Mouse (Mus musculus): ENCODE measurements around the gene Agbl1.

DNA sequence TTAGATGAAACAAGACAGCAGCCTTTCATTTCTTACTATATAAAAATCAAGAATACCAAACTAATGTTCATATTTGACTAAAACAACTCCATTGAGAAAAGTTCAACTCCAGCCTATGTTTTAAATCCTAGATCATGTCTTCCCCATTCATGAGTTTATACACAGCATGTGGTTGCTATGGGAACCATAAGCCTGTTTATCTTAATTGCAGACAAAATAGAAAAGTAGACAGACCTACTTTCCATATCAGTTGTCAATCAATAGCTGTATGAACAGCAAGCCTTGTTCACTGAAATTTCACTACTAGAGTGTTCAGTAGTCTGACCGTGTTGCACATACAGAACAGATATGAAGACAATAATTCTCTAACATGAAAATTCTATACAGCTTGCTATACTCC, 857.6 kb downstream of the Agbl1 start:
- TF ChIP-seq POLR2A (IDR thresholded peaks at IDR 0.05; ENCODE audit: insufficient read depth, low read depth, low read length) (no peak), CTCF (IDR thresholded peaks at IDR 0.05) (no peak), EP300 (IDR thresholded peaks at IDR 0.05; ENCODE audit: insufficient read depth, low read depth, low read length) (no peak)
